Mouse (Mus musculus): ENCODE data around the gene Bckdhb. TPM values are rescaled to one million over a fixed set of nuclear protein-coding genes. Genes with fewer than 3 reads are reported as not detected.

Bckdhb gene
- polyA plus RNA-seq, 1 experiment from 2014 or later = 49.1 TPM

DNA sequence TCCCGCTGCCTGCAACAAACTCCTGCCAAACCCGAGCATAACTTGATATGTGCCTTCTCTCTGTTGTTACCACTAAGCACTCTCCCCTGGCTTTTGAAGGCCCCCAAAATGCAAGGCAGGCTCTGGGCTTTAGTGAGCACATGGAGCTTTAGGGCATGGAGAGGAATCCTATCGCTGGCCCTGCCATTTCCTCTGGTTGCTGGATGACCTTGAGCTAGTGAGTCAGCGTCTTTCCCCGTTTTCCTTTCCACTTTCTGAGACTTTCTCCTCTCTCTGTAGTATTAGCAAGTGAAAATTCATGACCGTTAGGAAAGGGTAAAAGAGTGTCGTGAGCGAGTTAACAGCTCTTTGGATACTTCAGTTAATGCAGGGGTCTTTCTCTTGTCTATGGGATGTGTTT, 111.1 kb downstream of the Bckdhb start:
- Histone ChIP-seq H3K36me3 (replicated peaks) (no peaks in the 10 kb centered on the region), H3K27ac (no peak overlapping the region), H3K4me2 (no peak overlapping the region), H3K4me1 (peaks cover 21% of the 10 kb centered on the region), H3K9ac (no peak overlapping the region), H3K27me3 (no peaks in the 10 kb centered on the region), H3K9me3 (no peaks in the 10 kb centered on the region), H3K4me3 (replicated peaks) (no peak overlapping the region)
- 92% methylated on average over 8 of the region's 8 CpGs for WGBS
- no peak for ATAC-seq (ENCODE audit: low FRiP score)

DNA sequence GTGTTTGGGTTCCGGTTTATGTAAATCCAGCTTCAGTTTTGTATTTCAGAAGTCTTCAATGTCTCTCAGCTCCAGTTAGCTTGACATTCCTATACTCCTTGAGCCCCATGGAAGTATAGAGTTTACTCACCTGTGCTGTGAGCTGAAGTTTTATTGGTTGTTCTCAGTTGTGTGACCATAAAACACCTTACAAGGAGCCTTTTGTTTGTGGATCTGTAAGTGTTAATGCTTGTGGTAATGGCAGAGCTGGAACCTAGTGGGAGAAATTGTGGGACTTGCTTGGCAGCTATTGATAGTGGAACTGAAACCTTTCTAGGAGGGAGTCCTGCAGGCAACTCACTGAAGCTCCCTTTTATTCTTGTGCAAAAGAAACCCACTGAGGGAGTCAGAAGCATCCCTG, 112.3 kb downstream of the Bckdhb start:
- Histone ChIP-seq H3K27me3 (no peaks in the 10 kb centered on the region), H3K36me3 (replicated peaks) (no peaks in the 10 kb centered on the region), H3K4me3 (replicated peaks) (no peak overlapping the region), H3K9ac (no peak overlapping the region), H3K4me2 (no peak overlapping the region), H3K9me3 (no peaks in the 10 kb centered on the region), H3K4me1 (peaks cover 20% of the 10 kb centered on the region), H3K27ac (no peak overlapping the region)
- ATAC-seq (ENCODE audit: low FRiP score) = no peak
- WGBS = 94% methylated on average over 1 of the region's 1 CpGs

DNA sequence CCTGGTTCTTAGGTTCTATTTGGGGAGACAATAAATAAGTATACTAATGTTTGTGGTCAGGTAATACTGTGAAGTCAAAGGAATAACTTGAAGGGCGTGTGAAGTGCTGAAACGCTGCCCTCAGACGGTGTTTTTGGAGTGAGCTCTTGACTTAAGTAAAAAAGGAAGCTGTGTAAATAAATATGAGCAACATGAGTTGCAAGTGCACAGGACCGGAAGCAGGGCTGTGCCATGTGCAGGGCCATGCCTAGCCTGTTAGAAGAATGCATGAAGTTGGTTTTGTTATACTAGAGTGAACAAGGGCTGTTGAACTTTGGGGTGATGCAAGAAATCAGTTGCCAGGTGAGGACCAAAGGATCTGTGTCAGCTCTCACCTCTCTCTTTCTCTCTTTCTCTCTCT, 114.0 kb downstream of the Bckdhb start:
- no peaks in the 10 kb centered on the region for H3K36me3 ChIP-seq (replicated peaks)
- no peak overlapping the region for H3K9ac ChIP-seq
- ATAC-seq (ENCODE audit: low FRiP score) = no peak
- peaks cover 2% of the 10 kb centered on the region; the same call in 1 of the 2 replicates for H3K4me1 ChIP-seq
- H3K9me3 ChIP-seq = no peaks in the 10 kb centered on the region
- 91% methylated on average over 4 of the region's 4 CpGs for WGBS
- no peak overlapping the region for H3K4me3 ChIP-seq (replicated peaks)
- H3K4me2 ChIP-seq = no peak overlapping the region
- no peaks in the 10 kb centered on the region for H3K27me3 ChIP-seq
- H3K27ac ChIP-seq = no peak overlapping the region

DNA sequence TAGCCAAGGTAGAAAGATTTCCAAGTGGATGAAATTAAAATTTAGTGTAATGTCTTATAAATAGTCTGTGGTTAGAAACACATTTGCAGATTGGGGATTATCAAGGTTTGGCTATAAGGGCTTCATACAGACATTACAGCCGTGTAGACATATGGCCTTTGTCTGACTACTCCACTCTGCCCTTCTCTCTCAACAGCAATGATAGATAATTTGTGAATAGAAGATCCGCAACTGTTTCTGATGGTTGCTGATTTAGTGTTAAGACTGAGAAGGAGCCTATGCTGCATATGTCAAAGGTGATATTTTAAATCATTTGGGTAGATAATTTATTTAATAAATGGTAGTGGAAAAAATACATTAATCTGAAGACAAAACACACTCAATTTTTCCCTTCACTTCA, 115.4 kb downstream of the Bckdhb start:
- ATAC-seq (ENCODE audit: low FRiP score) = no peak
- Histone ChIP-seq H3K4me2 (no peak overlapping the region), H3K27ac (no peak overlapping the region), H3K36me3 (replicated peaks) (no peaks in the 10 kb centered on the region), H3K27me3 (no peaks in the 10 kb centered on the region), H3K4me1 (no peaks in the 10 kb centered on the region), H3K4me3 (replicated peaks) (no peak overlapping the region), H3K9ac (no peak overlapping the region), H3K9me3 (no peaks in the 10 kb centered on the region)
- 82% methylated on average over 2 of the region's 2 CpGs for WGBS

DNA sequence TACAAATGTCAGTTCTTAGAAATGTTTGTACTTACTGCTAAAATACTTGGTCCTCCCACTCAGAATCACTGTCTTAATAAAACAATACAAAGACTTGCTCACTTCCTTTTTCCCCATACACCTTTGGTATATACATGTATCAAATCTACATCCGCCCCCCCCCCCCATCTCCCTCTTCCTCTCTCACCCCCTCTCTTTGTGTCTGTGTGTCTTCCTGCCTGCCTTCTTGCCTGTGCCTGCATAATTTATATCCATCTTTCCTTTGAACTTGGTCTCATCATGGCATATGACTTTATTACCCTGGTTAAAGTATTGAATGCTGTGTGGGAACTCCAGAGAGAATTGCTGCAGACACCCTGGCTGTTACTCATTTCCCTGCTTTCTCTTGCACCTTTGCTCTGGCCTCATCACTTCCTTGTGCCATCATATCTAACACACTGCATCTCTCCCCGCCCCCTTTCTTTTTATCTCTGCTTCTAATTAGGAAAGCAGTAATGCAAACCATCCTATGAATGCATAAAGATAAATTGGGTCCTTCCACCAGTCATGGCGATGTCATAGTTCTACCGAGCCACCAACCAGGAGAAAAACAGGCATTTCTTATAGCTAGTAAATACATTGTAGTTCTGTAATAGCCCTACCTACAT, 116.8 kb downstream of the Bckdhb start:
- Histone ChIP-seq H3K9me3 (no peaks in the 10 kb centered on the region), H3K4me3 (replicated peaks) (no peak overlapping the region), H3K4me2 (no peak overlapping the region), H3K27ac (no peak overlapping the region), H3K9ac (no peak overlapping the region), H3K27me3 (no peaks in the 10 kb centered on the region), H3K36me3 (replicated peaks) (no peaks in the 10 kb centered on the region), H3K4me1 (peaks cover 7% of the 10 kb centered on the region; the same call in 1 of the 2 replicates)
- no peak for ATAC-seq (ENCODE audit: low FRiP score)
- 76% methylated on average over 4 of the region's 4 CpGs for WGBS

DNA sequence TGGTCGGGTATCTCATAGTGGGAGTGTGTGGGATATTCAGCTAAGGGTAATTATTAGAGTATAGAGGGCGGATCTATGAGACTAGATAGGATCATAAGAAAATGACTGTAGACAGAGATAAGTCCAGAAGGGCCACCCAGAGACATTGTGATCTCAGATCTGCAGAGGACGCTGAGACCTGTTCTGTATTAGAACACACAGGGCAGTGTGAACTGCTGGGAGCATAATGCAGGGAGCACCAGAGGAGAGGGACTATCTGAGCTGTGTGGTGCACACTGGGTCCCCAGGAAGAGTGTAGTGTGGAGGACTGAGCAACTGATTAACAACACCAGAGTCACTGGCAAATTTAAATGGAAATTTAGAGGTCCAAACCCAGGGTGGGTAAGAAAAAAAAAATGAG, 117.6 kb downstream of the Bckdhb start:
- Histone ChIP-seq H3K4me1 (peaks cover 7% of the 10 kb centered on the region; the same call in 1 of the 2 replicates), H3K27me3 (no peaks in the 10 kb centered on the region), H3K4me3 (replicated peaks) (no peak overlapping the region), H3K27ac (no peak overlapping the region), H3K4me2 (no peak overlapping the region), H3K9ac (no peak overlapping the region), H3K36me3 (replicated peaks) (no peaks in the 10 kb centered on the region), H3K9me3 (no peaks in the 10 kb centered on the region)
- no peak for ATAC-seq (ENCODE audit: low FRiP score)
- WGBS = 79% methylated on average over 3 of the region's 3 CpGs

DNA sequence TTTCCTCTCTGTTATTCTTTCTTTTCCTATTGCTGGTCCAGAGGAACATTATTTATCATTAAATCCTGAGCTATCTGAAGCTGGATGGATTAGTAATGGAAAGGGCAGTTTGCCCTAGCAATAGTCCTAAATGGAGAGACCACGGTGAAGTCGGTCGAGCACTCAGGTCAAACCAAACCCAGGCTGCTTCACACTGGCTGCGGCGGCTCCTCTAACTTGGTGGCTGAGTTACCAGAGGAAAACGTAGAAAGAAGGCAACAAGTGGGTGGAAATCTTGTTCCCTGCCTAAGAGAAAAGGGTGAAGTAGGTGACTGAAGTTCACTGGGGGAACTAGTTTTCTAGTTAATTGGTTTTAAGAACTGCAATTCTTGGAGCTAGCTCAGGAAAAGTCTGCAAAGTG, 119.2 kb downstream of the Bckdhb start:
- Histone ChIP-seq H3K4me3 (replicated peaks) (no peak overlapping the region), H3K4me2 (no peak overlapping the region), H3K9me3 (no peaks in the 10 kb centered on the region), H3K9ac (no peak overlapping the region), H3K27ac (no peak overlapping the region), H3K4me1 (peaks cover 10% of the 10 kb centered on the region), H3K27me3 (no peaks in the 10 kb centered on the region), H3K36me3 (replicated peaks) (no peaks in the 10 kb centered on the region)
- WGBS = 92% methylated on average over 6 of the region's 6 CpGs
- ATAC-seq (ENCODE audit: low FRiP score) = no peak

DNA sequence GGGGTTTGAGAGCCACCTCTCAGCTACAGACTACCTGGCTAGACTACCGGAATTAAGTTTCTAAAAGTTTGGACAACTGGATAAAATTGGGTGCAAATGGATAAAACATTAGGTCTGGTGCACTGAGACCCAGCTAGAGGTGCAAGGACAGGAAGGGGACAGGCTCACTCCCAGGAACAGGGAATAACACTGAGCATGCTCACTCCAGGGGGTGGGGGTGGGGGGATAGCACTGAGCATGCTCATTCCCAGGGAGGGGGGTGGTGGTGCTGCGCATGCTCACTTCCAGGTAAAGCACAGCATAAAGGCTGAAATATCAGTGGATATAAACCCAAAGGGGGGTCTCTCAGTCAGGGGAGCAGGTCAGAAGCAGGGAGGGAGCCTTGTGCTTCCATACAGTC, 120.7 kb downstream of the Bckdhb start:
- no peak overlapping the region for H3K4me2 ChIP-seq
- H3K4me1 ChIP-seq = peaks cover 12% of the 10 kb centered on the region
- 87% methylated on average over 2 of the region's 2 CpGs for WGBS
- H3K4me3 ChIP-seq (replicated peaks) = no peak overlapping the region
- no peaks in the 10 kb centered on the region for H3K27me3 ChIP-seq
- H3K27ac ChIP-seq = no peak overlapping the region
- no peak overlapping the region for H3K9ac ChIP-seq
- H3K36me3 ChIP-seq (replicated peaks) = no peaks in the 10 kb centered on the region
- ATAC-seq (ENCODE audit: low FRiP score) = no peak
- H3K9me3 ChIP-seq = no peaks in the 10 kb centered on the region

DNA sequence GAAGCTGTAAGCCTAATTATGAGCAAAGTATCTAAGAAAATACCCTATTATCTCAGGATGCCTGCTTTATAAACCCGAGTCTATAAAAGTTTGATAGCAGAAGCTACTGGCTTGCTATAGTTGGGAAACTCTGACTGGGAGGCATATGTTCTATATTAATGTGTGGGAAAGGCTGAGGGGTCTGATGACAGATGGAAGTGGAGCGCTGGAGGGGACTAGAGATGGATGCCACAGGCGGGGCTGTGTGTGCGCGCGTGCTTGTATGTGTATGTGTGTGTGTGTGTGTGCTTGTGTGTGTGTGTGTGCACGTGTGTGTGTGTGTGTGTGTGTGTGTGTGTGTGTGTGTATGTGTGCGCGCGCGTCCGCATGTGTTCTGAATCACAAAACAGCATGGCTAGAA, 121.4 kb downstream of the Bckdhb start:
- peaks cover 12% of the 10 kb centered on the region for H3K4me1 ChIP-seq
- H3K9ac ChIP-seq = no peak overlapping the region
- H3K4me2 ChIP-seq = no peak overlapping the region
- no peaks in the 10 kb centered on the region for H3K27me3 ChIP-seq
- ATAC-seq (ENCODE audit: low FRiP score) = no peak
- 85% methylated on average over 12 of the region's 12 CpGs for WGBS
- H3K9me3 ChIP-seq = no peaks in the 10 kb centered on the region
- H3K27ac ChIP-seq = no peak overlapping the region
- no peaks in the 10 kb centered on the region for H3K36me3 ChIP-seq (replicated peaks)
- H3K4me3 ChIP-seq (replicated peaks) = no peak overlapping the region

DNA sequence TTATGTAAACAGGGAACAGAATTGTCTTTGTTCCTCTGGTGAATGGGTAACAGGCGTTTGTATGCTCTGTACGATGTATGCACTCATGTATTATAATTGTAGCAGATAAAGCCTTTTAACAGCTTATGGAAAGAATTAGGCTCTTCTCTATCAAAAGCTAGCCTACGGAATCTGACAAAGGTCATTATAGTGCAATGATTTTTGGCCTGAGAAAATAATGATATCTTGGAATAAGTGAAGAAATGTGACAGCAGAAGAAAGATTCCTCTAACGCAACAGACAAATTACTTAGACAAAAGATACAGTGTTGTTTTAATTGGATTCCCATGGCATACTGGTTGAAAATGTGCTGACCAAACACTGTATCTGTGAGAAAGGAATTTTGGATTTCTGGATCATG, 122.0 kb downstream of the Bckdhb start:
- H3K27ac ChIP-seq = no peak overlapping the region
- no peak overlapping the region for H3K9ac ChIP-seq
- peaks cover 12% of the 10 kb centered on the region for H3K4me1 ChIP-seq
- no peaks in the 10 kb centered on the region for H3K27me3 ChIP-seq
- H3K4me2 ChIP-seq = no peak overlapping the region
- ATAC-seq (ENCODE audit: low FRiP score) = no peak
- no peaks in the 10 kb centered on the region for H3K36me3 ChIP-seq (replicated peaks)
- H3K9me3 ChIP-seq = no peaks in the 10 kb centered on the region
- no peak overlapping the region for H3K4me3 ChIP-seq (replicated peaks)
- WGBS = 27% methylated on average over 4 of the region's 4 CpGs

DNA sequence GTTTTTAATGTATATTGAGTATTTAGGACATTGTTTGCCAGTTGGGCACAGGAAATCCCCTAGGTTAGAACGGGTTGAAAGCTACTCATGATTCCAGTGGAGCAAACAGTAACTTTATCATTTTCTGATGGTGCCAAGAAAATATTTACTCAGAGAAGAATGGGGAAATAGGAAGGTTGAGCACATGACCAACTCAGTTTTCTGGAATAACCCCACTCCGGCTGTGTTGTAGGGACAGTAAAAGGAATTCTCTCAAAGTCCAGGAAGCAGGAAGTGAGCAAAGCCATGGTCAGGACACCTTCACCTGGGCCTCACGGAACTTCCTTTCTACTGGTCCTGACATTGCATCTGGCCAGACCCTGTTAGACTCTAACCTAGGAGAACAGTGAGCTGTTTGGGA, 122.5 kb downstream of the Bckdhb start:
- no peaks in the 10 kb centered on the region for H3K27me3 ChIP-seq
- no peaks in the 10 kb centered on the region for H3K9me3 ChIP-seq
- WGBS = 89% methylated on average over 3 of the region's 3 CpGs
- H3K4me2 ChIP-seq = no peak overlapping the region
- no peaks in the 10 kb centered on the region for H3K36me3 ChIP-seq (replicated peaks)
- no peak overlapping the region for H3K9ac ChIP-seq
- H3K4me1 ChIP-seq = peaks cover 12% of the 10 kb centered on the region
- no peak overlapping the region for H3K27ac ChIP-seq
- no peak overlapping the region for H3K4me3 ChIP-seq (replicated peaks)
- no peak for ATAC-seq (ENCODE audit: low FRiP score)

DNA sequence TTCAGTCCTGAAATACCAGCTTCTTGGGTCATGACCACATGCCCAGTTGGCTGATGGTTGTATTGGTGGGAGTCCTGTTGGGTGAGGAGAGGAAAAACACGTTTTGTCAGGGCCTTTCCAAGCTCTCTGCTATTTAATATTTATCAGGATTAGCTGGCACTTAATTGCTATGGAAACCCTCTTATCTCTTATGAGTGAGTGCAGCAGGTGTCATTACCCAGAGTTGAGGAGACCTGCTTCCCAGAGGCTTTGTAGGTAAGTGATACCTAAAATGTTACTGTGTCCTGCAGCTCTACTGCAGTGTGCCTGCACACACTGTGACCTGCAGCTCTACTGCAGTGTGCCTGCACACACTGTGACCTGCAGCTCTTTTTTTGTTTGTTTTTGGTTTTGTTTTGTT, 124.2 kb downstream of the Bckdhb start:
- H3K4me2 ChIP-seq = no peak overlapping the region
- no peak for ATAC-seq (ENCODE audit: low FRiP score)
- no peaks in the 10 kb centered on the region for H3K27me3 ChIP-seq
- H3K4me1 ChIP-seq = peaks cover 12% of the 10 kb centered on the region
- no peak overlapping the region for H3K27ac ChIP-seq
- H3K9me3 ChIP-seq = no peaks in the 10 kb centered on the region
- no peak overlapping the region for H3K9ac ChIP-seq
- H3K36me3 ChIP-seq (replicated peaks) = no peaks in the 10 kb centered on the region
- no peak overlapping the region for H3K4me3 ChIP-seq (replicated peaks)
- 48% methylated on average over 1 of the region's 1 CpGs for WGBS

DNA sequence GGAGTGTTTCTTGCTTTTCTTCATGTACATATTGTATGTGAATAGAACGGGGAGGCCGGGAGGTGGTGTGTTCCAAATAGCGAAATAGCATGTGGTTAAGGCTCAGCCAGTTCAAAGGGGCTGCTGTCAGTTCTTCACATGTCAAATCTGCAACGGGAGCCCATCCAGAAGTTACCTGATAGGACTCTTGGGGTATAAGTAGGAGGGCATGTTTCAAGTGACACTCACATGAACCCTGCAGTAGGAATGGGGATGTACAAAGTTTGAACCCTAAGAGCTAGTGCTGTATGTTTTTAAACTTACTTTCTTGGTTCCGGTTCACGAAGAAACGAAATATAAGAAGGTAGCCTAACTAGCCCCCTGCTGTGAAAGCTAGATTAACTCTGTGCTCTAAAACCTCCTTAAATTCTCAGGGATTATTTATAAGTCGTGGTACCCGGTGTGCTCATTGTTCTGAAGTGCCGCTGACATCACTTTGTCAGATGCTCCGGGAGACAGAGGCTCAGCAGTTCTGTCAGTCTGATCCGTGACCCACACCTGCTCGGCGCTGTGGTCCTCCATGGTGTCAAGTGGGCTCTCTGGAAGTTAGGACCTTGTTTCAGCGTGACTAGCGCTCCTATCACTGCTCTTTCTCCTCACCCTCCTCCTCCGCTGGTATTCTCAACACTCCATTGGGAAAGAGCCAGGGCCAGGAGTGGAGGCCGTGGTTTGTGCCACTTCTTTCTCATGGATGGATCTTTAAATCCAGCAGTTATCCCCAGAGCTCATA, 126.1 kb downstream of the Bckdhb start:
- no peaks in the 10 kb centered on the region for H3K9me3 ChIP-seq
- no peak overlapping the region for H3K4me2 ChIP-seq
- WGBS = 75% methylated on average over 18 of the region's 18 CpGs
- no peaks in the 10 kb centered on the region for H3K27me3 ChIP-seq
- H3K36me3 ChIP-seq (replicated peaks) = no peaks in the 10 kb centered on the region
- H3K4me3 ChIP-seq (replicated peaks) = no peak overlapping the region
- H3K4me1 ChIP-seq = peaks cover 8% of the 10 kb centered on the region
- ATAC-seq (ENCODE audit: low FRiP score) = no peak
- H3K9ac ChIP-seq = no peak overlapping the region
- H3K27ac ChIP-seq = no peak overlapping the region

Measured in forebrain, embryonic 12.5 days (tissue).